Mouse (Mus musculus): ENCODE measurements around the gene Vps35l.

Gene Vps35l

DNA sequence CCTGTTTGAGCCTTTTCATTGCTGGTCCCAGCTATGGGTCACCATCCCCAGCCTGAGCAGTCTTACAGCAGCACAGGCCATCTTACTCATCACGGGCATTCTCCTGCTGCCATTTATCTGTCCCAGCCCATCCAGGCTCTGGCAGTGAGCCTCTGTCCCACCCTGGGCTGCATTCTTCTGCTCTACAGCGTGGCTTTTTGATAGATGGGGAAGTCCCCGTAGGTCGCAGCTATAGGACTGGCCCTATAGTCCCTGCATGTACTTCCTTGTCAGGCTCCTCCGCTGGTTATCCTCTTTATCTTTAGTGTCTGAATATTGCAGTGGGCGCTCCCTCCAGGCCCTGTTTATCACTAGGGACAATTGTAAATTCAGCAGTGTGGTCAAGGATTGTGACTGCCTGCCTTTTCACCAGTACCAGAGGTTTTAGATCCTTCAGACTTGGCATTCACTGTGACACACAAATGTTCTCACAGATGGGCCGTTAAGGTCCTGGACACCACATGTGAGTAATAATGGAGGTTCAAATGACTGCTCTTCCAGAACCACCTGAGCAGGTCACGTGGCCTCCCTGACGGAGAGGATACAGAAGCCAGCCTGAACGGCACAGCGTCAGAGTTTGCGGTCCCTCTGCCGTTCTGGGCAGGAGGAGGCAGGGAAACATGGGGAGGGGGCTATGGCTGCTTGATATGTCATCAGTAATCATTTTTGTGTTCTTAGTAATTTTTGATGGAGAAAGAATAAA lies 11.0 kb upstream of the Vps35l start:
- in situ Hi-C loops (cut with MboI, MseI), result no loop called here

DNA sequence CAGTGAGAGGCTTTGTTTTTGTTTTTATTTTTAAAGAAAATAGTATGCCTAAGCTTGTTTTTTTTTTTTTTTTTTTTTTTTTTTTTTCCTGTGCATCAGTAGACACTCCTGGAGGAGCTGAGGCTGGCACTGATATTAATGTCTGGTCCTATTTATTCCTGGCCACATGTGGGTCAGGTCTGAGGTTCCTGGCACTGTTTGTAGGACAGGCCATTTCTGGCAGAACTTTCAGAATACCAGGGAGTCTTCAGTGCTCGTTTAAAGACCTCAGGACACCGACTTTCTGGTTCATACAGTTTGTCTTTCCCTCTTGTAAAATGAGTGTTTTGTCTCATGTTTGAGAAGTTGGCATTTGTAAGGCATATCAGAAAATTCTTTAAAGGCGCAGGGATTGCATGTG lies 8.2 kb upstream of the Vps35l start:
- in situ Hi-C loops (cut with MboI, MseI), result no loop called here

DNA sequence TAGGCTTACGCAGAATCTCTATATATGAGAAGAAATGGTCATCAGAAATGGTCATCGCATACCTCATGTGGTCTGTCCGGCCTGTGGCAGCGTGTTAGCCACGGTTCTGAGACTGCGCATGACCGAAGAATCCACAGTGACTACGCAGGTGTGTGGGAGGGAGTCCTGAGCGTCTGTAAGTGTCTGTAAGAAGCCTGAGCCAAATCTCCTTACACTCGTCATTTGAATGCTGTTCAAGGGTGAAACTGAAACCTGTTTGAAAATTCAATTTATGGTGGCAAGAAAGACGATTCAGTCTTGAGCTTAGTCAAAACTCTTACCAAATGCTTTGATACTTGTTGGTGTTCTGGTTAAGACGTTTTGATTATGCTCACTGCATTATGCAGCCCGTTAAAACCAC lies 6.8 kb upstream of the Vps35l start:
- in situ Hi-C loops (cut with MboI, MseI), result no loop called here

DNA sequence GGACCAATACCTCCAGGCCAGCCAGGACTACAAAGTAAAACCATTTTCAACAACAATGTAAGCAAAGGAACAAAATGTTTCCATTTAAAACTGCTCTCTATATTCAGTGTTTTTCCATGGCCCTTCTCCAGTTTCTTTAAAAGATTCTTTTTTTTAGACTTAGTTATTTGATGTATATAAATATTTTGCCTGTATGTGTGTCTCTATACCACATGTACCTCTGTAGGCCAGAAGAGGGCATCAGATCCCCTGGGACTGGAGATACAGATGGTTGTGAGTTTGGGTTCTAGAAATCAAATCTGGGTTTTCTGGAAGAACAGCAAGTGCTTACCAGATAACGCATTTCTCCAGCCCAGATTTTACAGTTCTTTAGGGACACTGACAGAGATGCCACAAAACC lies 1.3 kb upstream of the Vps35l start:
- in situ Hi-C loops (cut with MboI, MseI), result no loop called here

DNA sequence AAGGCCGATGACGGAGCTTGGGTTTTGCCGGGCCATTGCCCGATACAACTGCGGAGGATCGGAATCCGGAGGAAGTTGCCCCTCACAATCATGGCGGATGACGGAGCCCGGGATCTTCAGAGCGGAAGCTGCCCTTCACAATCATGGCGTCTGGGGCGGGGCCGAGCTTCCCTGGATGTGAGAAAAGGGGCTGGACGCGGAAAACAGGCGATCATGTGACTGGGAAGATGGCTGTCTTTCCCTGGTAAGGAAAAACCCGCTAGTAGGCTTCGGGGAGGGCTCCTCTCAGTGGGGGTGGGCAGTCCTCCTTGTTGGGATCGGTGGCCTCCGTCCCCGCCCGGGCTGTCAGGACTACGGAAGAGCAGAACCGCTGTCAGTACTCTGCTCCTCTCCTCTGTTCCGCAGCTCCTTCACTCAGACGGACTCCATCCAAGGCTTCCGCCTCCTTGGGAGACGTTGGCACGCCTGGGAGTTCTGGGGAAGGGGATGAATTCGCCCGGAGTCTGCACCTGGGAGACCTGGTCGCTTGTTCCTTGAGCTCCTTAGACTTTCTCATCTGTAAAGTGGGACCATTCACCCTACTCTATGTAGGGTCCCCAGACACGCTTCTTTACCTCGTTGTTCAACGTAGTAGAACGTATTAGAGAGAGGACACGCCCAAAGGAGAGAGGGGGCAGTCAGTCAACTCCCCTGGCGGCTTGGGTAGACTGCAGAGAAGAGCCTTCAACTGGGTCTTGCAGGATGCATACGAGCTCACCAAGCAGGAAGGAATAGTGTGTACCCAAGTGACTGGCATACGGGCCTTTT lies 709 bp downstream of the Vps35l start:
- in situ Hi-C loops (cut with MboI, MseI), result no loop called here

DNA sequence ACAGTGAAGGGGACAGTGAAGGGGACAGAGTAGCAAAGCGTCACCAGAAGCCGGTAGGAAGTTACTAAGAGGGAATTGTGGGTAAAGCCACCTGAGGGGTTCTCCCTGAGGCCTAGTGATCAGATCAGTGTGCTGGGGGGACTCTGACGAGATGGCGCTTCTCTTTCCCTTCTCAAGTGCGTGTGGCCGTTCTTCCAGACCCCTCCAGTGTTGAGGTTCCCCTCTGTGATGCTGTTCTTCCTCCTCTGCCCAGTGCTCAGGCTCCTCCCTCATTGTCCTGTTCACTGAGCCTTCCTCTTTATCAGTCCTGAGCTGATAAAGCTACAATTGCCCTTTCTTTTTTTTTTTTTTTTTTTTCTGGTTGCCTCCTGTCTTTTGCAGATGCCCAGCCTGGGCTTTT lies 2.3 kb downstream of the Vps35l start:
- in situ Hi-C loops (cut with MboI, MseI), result no loop called here

DNA sequence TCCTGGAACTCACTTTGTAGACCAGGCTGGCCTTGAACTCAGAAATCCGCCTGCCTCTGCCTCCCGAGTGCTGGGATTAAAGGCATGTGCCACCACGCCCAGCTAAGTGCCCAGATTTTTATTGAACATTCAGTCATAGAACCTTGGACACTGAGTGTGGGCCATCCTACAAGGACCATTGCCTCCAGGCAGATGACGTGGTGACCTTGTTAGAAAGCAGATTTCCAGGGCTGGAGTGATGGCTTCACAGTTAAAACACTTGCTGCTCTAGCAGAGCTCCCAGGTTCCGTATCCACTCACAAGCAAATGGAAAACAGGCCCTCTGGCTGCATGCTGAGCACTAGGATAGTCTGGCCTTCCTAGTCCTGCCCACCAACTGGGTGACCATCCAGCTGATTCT lies 4.7 kb downstream of the Vps35l start:
- in situ Hi-C loops (cut with MboI, MseI), result no loop called here

DNA sequence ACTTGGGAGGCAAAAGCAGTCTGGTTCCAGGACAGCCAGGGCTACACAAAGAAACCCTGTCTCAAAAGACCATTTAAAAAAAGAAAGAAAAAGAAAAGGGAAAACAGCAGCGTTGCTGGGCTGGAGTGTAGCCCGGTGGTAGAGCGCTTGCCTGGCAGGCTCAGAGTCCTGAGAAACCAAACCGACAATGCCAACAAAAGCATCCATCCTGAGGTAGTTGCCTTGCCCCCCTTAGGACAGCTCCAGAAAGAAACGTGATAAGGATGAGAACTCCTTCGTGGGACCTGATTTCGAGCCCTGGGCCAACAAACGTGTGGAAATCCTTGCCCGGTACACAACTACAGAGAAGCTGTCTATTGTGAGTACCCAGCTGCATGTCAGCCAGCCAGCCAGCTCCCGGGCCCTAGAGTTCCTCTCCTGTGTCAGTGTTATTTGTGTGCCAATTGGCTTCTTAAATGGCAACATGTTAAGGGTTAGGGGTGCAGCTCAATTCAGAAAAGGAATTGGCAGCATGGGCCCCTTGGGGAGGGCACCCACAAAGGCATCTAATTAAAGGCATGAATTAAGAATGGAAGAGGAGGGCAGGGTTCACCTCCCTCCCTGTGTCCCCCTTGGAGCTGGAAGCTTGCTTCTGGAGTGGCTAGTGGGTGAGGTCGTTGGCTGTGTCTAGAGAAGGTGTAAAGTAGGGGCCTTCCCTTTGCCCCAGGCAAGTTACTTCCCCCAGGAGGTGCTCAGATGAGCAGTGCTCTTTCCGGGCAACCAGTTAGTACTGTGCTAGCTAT lies 8.1 kb downstream of the Vps35l start:
- in situ Hi-C loops (cut with MboI, MseI), result no loop called here

DNA sequence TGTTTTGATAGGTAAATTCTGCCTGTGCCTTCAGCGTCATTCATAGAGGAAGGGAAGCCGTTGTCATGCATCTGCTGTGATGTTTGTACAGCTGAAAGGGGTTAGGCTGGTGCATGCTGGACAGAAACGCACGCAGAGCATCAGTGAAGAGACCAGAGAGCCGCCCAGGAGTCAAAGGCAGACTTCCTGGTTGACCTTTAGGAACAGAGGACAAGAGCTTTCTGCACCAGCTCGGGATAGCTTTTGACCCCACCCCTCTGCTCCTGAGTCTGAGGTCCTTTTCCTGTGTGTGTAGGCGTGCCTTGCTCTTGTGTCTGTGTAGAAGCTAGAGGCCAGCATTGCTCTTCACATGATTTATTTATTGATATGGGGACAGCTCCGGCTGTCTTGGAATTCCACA lies 9.7 kb downstream of the Vps35l start:
- in situ Hi-C loops (cut with MboI, MseI), result no loop called here

DNA sequence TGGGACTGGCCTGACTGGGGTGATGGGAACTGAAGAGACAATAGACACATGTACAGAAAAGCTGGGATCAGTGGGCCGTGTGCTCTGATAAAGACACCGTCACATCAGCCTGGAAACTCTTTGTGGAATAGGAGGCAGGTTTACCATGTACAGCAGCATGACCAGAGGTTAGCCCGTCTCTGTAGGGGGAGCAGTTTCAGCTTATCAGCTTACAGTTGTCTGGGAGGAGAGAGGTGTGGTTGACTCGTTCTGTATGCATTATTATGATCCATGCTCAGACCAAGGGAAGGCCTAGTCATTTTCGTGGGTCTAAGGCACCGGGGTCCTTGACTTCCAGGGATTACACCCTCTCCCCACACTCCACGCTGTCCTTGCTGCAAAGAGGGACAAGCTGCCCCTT lies 11.6 kb downstream of the Vps35l start:
- in situ Hi-C loops (cut with MboI, MseI), result no loop called here

DNA sequence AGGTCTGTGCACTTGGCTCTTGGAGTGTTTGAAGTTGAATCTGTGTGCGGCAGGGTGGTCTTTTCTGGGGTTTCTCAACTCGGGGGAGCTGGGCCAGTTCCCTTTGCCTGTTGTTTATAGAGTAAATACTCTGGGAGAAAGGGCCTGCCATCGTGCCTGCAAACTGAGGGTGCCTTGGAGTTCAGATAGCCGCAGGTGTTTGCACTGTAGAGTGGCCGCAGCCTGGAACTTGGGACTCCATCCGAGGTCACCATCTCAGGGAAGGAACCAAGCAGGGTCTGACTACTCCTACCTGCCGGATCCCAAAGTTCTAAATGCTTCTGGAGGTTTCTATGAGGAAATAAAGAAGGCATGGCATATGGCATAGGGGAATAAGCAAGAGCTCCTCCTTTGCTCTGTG lies 15.7 kb downstream of the Vps35l start:
- in situ Hi-C loops (cut with MboI, MseI), result no loop called here

DNA sequence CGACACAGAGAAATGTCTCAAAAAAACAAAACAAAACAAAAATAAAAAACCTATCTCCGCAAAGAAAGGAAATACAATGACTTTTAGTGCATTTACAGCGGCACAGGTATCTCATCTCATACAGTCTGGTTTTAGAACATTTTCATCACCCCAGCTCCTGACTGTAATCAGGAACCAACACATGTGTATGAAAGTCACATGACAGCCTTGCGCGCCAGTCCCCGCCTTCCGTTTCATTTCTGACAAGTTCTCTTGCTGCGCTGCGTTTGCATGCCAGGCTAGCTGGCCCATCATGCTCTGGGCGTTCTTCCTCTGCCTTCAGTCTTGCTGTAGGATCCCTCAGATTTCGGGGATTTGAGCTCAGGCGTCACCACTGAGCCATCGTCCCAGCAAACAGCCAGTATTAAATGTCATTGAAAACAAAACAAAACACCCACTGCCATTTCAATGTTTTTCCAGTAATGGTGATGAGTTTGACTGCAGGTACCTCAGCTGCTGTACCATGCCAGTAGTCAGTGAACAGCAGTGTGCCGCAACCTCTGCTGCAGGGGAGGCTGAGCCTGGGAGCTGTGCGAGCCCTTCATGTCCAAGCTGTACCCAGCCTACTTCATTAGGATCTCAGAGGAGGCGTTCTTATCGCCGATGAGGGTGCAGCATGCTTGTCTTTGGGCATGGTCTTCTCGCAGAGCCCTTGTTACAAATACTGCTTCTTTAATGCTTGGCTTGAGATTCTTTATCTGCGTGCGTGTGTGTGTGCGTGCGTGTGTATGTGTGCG lies 16.7 kb downstream of the Vps35l start:
- in situ Hi-C loops (cut with MboI, MseI), result no loop called here

DNA sequence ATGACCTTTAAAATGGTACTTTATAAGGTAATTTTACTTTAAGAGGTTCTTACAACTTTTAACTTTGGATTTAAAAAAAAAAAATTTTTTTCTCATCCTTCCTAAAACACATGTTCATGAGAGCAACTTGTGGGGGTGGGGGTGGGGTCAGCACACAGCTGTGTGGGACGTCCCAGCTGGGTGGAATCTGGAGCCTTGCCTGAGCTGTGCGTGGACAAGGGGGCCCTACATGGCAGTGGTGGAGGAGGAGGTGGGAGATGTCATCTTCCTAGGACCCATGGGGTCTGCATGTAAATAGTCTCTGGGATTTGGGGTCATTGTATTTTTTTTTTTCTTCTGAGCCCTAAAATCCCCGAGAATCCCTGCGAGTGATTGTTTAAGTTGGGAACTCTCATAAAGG lies 18.3 kb downstream of the Vps35l start:
- in situ Hi-C loops (cut with MboI, MseI), result no loop called here

DNA sequence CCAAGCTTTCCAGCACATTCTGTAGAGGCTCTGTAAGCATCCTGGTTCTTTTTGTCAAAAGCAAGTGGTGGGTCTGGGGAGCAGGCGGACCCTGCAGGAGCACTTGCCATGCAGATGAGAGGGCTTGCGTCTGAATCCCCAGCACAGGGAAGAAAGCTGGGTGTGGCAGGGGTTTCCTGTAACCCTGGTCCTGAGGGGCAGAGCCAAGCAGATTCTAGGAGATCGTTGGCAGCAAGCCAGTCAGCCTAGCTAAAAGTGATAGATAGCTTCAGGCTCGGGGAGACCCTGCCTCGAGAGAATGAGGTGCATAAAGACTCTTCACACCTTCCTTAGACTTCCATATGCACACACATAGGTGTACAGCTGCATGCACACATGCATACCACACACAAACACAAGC lies 19.3 kb downstream of the Vps35l start:
- in situ Hi-C loops (cut with MboI, MseI), result no loop called here

DNA sequence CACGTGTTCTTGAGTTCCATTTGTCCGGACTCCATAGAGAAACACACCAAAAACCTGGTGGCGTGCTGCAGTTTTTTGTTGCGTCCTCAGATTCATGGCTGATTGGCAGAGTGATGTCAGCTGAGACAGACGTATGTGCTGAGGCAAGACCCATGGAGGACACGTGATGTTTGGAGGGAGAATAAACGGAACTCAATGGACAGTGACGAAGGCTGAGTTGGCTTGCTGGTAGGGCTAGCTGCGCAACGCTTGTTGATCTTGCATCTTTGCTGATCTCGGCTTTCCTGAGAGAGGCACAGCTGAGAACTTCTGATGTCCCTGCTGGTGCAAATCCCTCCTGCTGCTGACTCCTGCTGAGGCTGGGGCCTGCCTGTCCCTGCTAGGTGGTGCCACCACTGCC lies 23.9 kb downstream of the Vps35l start:
- in situ Hi-C loops (cut with MboI, MseI), result loop anchor here in 1 of 2 experiments (5.0 kb wide), 1 partner anchor 233 kb away; the partner anchor contains the start of gene Gprc5b

DNA sequence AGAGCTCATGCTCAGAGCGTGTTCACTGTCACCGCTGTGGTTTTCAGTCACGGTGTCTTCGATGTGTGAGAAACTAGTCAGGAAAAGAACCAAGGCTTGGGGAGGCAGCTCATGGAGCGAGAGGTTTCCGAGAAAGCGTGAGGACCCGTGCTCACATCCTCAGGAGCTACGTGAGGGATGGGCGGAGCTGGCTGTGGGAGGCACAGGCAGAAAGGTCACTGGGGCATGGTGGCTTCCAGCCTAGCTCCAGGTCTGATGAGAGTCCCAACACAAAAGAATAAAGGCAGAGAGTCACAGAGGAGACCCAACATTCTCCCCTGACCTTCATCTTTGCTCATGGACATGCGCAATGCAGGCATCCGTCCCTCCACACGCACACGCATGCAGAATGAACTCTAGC lies 24.7 kb downstream of the Vps35l start:
- in situ Hi-C loops (cut with MboI, MseI), result loop anchor here (5.0 kb wide), 1 partner anchor 233 kb away; the partner anchor contains the start of gene Gprc5b (in 2 of the 2)

DNA sequence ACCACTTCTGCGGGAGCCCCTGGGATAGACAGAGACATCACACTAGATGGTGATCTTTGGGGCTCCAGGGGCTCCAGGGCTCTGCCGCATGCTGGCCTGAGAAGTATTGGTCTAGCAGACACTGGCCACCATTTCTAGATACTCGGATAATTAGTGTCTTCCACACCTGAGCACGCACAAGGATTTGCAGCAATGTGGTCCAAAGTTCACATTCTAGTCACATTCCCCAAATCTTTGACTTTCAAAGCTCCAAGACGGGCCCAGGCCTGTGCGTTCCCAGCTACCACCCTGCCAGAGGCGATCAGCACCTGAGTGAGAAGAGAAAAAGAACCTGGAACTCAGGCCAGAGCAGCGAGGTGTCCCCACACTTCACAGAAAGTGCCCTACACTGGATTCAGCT lies 25.6 kb downstream of the Vps35l start:
- in situ Hi-C loops (cut with MboI, MseI), result loop anchor here in 1 of 2 experiments (5.0 kb wide), 1 partner anchor 232 kb away; the partner anchor contains the start of gene Gprc5b

DNA sequence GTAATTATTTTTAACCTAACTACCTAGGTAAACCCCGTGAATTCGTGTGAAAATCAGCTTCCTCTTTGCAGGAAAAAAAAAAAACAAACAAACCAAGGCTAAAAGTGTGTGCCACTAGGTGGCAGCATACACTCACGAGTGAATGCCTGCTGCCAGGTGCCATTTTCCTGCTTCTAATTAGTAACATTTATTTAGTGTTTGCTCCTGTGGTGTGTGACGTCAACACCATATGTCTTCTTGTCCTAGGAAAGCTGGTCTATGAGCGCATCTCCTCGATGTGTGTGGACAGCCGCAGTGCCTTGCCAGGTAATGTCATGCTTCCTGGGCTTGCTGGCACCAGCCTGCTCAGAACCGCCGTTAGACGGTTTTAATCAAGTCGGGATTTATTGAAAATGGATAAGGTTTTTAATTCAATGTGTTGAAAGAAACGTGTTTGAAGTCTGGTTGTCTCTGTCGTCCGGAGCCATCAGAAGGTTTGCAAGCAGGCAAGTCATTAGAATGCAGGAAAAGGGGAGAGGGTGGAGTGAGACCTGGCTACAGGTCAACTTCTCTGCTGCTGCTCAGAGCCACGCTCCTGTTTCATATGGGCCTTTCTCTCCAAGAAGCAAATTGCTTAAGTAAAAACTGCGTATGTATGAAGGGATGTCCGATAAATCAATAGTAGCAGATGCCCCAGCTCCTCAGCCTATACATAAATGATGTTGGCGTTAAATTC lies 26.2 kb downstream of the Vps35l start:
- in situ Hi-C loops (cut with MboI, MseI), result loop anchor here in 1 of 2 experiments (5.0 kb wide), 1 partner anchor 231 kb away; the partner anchor contains the start of gene Gprc5b

DNA sequence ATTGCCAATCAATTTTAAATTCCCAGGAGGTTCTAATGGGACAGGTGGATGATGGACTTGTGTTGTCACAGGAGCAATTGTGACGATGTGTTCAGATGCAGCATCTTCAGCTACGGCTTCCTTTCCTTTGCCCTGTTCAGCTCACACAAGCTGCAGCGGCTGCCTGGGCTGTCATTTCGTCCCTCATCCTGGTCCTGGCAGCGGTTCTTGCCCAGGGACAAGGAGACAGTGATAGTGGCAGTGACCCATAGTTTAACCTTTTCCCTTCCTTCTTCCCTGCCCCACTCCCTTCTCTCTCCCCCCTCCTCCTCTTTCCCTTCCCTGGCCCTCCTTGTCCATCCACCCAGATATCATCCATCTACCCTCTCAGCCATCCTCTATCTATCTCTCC lies 26.8 kb downstream of the Vps35l start:
- in situ Hi-C loops (cut with MboI, MseI), result loop anchor here in 1 of 2 experiments (5.0 kb wide), 1 partner anchor 230 kb away; the partner anchor contains the start of gene Gprc5b

DNA sequence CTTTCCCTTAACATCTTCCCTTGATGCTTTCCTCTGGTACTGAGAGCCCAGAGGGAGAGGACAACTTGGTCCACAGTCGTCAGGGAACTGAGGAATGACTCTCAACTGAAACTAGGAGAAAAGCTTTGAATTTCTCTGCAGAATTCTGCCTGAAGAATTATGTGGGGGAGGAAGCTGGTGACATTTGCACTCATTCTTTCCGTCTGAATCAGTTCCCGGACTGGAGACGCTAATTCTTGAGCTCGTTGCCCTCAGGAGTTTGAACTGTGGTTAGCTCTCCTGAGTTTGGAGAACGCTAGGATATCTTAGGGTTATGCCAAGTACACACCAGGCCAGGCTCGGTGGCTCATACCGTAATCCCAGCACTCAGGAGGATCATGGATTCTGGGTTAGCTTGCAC lies 29.2 kb downstream of the Vps35l start:
- in situ Hi-C loops (cut with MboI, MseI), result loop anchor here in 1 of 2 experiments (5.0 kb wide), 1 partner anchor 228 kb away; the partner anchor contains the start of gene Gprc5b

Data from T-helper 17 cell (primary cell).